Mouse (Mus musculus) forebrain, embryonic 16.5 days (tissue): Measurements from ENCODE around the gene Ercc6l2. TPM values are rescaled to one million over a fixed set of nuclear protein-coding genes. Genes with fewer than 3 reads are reported as not detected.
"Not testable (repeated sequence)": the region's sequence is repeated elsewhere in the genome, so short reads cannot be mapped to it uniquely, and the experiment has no call there.

Source experiments
- ATAC-seq: fragments of 200-750 bp; cut with Nextera tagmentation; 2 replicates; pipeline ENCODE4 v1.8.0; 2017; ENCODE audit warnings: mild to moderate bottlenecking, moderate library complexity
- H3K27ac ChIP-seq: fragments of 300-500 bp; sonication (generic); 2 replicates; pipeline ENCODE4 v1.5.1; 2014; ENCODE audit warnings: low read length, control low read depth
- H3K27me3 ChIP-seq: fragments of 300-500 bp; sonication (generic); replicated peaks from 2 replicates; pipeline ENCODE4 v1.6.1; 2014; ENCODE audit warnings: low read length; ENCODE audit not compliant: control insufficient read depth, insufficient read depth
- H3K36me3 ChIP-seq: fragments of 300-500 bp; sonication (generic); 2 replicates; pipeline ENCODE4 v1.6.1; 2014; ENCODE audit not compliant: control insufficient read depth, insufficient read depth
- H3K4me1 ChIP-seq: fragments of 300-500 bp; sonication (generic); replicated peaks from 2 replicates; pipeline ENCODE4 v1.6.1; 2014; ENCODE audit warnings: low read length; ENCODE audit not compliant: control insufficient read depth, insufficient read depth
- H3K4me2 ChIP-seq: fragments of 300-500 bp; sonication (generic); 2 replicates; pipeline ENCODE4 v1.6.1; 2014; ENCODE audit warnings: mild to moderate bottlenecking, low read length, control low read depth
- H3K4me3 ChIP-seq: fragments of 300-500 bp; sonication (generic); replicated peaks from 2 replicates; pipeline ENCODE4 v1.5.1; 2014; ENCODE audit warnings: mild to moderate bottlenecking, low read length, control low read depth
- H3K9ac ChIP-seq: fragments of 300-500 bp; sonication (generic); replicated peaks from 2 replicates; pipeline ENCODE4 v1.6.1; 2014; ENCODE audit warnings: low read depth, low read length, control low read depth
- H3K9me3 ChIP-seq: fragments of 300-500 bp; sonication (generic); 2 replicates; pipeline ENCODE4 v1.6.1; 2016; ENCODE audit warnings: low read length; ENCODE audit not compliant: control insufficient read depth
- WGBS: fragments of 180-500 bp; shearing (Covaris S2); extraction: QIAGEN DNeasy Blood & Tissue Kit; methylation state at CpG from one replicate; pipeline ENCODE4 v1.1.7; 2014; 5-methylcytosine and 5-hydroxymethylcytosine counted together
- polyA plus RNA-seq: library from polyadenylated mRNA; unstranded; fragments of >200 nt; fragmentation: Nextera tagmentation; extraction: Ambion mirVana; gene quantifications from 2 replicates; pipeline ENCODE4 v1.2.1, GENCODE M21; 2015

Ercc6l2 gene
- polyA plus RNA-seq, 1 experiment from 2014 or later = 14.9 TPM

- peak; percentile 43 for ATAC-seq
- Histone ChIP-seq H3K4me2 (peak overlapping the region; percentile 12), H3K9me3 (no peaks in the 10 kb centered on the region), H3K9ac (no peak overlapping the region), H3K4me1 (peaks cover 25% of the 10 kb centered on the region), H3K27me3 (no peaks in the 10 kb centered on the region), H3K36me3 (no peaks in the 10 kb centered on the region), H3K4me3 (no peak overlapping the region), H3K27ac (peak overlapping the region; percentile 65)
- 3% methylated on average over 9 of the region's 11 CpGs for WGBS
These were observed 103.0 kb downstream of the Ercc6l2 start for GRCm38 (mm10) chr13:63917776-63918621.

DNA sequence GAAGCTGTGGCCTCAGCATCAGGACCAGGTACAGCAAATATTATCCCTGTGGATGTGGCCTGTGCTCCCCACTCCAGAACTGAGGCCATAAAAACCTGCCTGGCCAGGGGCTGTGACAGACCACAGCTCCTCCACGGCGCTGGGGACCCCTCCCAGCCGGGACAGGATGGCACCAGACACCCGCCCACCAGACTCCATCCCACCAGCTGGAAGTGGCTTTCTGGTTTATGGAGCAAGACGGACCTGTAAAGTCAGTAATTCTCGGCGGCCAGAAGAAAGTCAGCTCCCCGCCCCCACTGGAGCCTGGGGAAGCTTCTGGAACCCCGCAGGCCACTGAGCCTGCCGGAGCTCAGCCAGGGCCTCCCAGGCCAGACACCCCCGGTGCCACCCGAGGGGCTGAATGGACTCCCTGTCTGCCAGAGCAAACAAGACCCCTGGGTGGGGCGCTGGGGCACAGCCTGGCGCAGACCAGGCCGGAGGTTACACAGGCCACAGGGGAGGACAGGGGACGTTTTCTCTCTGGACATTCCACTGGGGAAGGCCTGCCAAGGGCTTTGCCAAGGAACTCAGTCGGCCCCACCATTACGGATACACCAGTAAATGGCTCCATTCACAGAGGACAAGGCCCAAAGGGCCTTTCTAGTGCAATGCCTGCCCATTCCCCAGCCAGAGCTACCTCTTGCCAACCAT, 103.8 kb downstream of the Ercc6l2 start:
- Histone ChIP-seq H3K27me3 (no peaks in the 10 kb centered on the region), H3K9ac (no peak overlapping the region), H3K4me2 (0 out of 2 replicates have a peak overlapping the region, but pooled peaks have one; percentile 12), H3K4me3 (no peak overlapping the region), H3K36me3 (no peaks in the 10 kb centered on the region), H3K4me1 (peaks cover 25% of the 10 kb centered on the region), H3K27ac (peak overlapping the region; percentile 65), H3K9me3 (no peaks in the 10 kb centered on the region)
- peak; percentile 73 for ATAC-seq
- 43% methylated on average over 18 of the region's 18 CpGs for WGBS

DNA sequence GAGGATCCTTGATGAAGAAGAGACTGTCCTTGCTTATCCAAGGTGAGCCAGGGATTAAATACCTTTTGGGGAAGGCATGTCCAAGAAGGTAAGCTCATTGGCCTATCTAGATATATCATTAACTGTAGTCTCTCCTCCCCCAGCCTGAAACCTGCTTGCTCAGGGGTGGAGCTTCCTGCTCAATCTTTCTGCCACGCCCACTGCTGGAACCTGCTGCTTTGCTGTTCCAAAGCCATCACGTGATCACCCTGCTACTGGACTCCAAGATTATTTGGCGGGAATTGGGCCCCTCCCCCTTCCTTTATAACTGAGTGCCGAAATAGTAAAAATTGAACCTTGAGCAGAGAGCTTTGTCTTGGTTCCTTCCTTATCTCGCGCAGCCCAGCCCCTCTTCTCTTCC, 109.0 kb downstream of the Ercc6l2 start:
- not testable (repeated sequence) for H3K4me1 ChIP-seq, H3K9me3 ChIP-seq, H3K27me3 ChIP-seq, H3K9ac ChIP-seq, H3K4me3 ChIP-seq, H3K27ac ChIP-seq, ATAC-seq, H3K36me3 ChIP-seq, H3K4me2 ChIP-seq
- 78% methylated on average over 1 of the region's 6 CpGs for WGBS

- Histone ChIP-seq H3K27me3 (no peaks in the 10 kb centered on the region), H3K4me1 (peaks cover 12% of the 10 kb centered on the region), H3K9me3 (no peaks in the 10 kb centered on the region), H3K4me3 (no peak overlapping the region), H3K27ac (no peak overlapping the region), H3K4me2 (no peak overlapping the region), H3K9ac (no peak overlapping the region), H3K36me3 (no peaks in the 10 kb centered on the region)
- WGBS = 86% methylated on average over 4 of the region's 4 CpGs
- ATAC-seq = no peak
These were observed 112.3 kb downstream of the Ercc6l2 start for GRCm38 (mm10) chr13:63927326-63927725.

DNA sequence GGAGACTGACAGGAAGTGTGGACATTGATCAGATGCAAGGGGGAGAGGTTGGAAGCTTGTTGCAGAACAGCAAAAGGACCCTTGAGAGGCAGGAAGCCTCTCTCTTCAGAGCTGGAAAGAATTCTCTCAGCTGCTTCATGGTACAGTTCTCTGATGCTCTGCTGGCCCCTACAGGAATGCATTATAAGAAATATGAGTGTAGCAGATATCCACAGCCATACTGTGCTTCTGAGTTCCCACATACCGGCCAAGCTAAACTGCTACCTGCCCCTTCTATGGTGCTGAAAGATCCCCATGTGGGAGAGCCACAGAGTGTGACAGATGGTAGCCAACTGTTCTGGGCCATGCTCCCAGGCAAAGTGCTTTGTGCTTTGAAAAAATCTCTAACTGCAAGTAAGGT, 114.3 kb downstream of the Ercc6l2 start:
- H3K36me3 ChIP-seq = no peaks in the 10 kb centered on the region
- H3K4me3 ChIP-seq = no peak overlapping the region
- no peak overlapping the region for H3K27ac ChIP-seq
- peak; percentile 88 for ATAC-seq
- peaks cover 12% of the 10 kb centered on the region for H3K4me1 ChIP-seq
- no peak overlapping the region for H3K4me2 ChIP-seq
- peaks cover 3% of the 10 kb centered on the region; the same call in 1 of the 2 replicates for H3K27me3 ChIP-seq
- no peaks in the 10 kb centered on the region for H3K9me3 ChIP-seq
- 45% methylated on average over 1 of the region's 1 CpGs for WGBS
- no peak overlapping the region for H3K9ac ChIP-seq

DNA sequence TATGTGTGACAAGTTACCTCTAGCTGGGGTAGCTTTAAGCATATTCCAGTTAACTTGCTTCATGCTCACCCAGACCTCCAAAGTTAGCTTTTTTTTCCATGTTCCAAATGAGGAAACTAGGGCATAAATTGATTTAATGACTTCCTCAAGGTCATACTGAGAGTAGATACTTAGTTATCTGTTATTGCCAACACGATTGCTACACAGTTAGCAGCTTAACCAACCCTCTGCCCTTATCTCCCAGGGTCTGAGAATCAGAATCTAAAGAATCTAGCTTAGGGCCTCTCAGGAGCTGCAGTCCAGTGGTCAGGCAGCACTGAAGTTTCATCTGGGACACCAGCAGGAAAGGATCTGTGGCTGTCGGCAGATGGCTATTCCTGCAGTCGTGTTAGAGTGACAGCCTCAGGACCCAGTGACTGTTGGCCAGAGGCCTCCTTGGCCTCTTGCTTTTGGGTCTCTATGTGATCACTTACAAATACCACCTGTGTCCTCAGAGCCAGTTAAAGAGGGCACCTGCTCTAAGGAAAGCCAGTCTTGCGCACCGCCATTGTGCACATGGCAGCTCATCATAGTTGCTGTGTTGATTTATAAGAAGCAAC, 115.0 kb downstream of the Ercc6l2 start:
- 81% methylated on average over 5 of the region's 5 CpGs for WGBS
- H3K4me2 ChIP-seq = no peak overlapping the region
- H3K36me3 ChIP-seq = no peaks in the 10 kb centered on the region
- peaks cover 3% of the 10 kb centered on the region; the same call in 1 of the 2 replicates for H3K27me3 ChIP-seq
- H3K4me3 ChIP-seq = no peak overlapping the region
- peaks cover 12% of the 10 kb centered on the region for H3K4me1 ChIP-seq
- no peaks in the 10 kb centered on the region for H3K9me3 ChIP-seq
- no peak for ATAC-seq
- no peak overlapping the region for H3K9ac ChIP-seq
- no peak overlapping the region for H3K27ac ChIP-seq

- H3K27ac ChIP-seq = no peak overlapping the region
- H3K9me3 ChIP-seq = no peaks in the 10 kb centered on the region
- H3K4me3 ChIP-seq = no peak overlapping the region
- WGBS = 69% methylated on average over 10 of the region's 10 CpGs
- peaks cover 3% of the 10 kb centered on the region; the same call in 1 of the 2 replicates for H3K27me3 ChIP-seq
- no peaks in the 10 kb centered on the region for H3K36me3 ChIP-seq
- H3K4me1 ChIP-seq = peaks cover 12% of the 10 kb centered on the region
- no peak for ATAC-seq
- H3K4me2 ChIP-seq = no peak overlapping the region
- H3K9ac ChIP-seq = no peak overlapping the region
These were observed 115.5 kb downstream of the Ercc6l2 start for GRCm38 (mm10) chr13:63930525-63930924.

- H3K9ac ChIP-seq = no peak overlapping the region
- H3K4me2 ChIP-seq = no peak overlapping the region
- no peaks in the 10 kb centered on the region for H3K9me3 ChIP-seq
- peaks cover 3% of the 10 kb centered on the region; the same call in 1 of the 2 replicates for H3K27me3 ChIP-seq
- no peaks in the 10 kb centered on the region for H3K36me3 ChIP-seq
- no peak overlapping the region for H3K27ac ChIP-seq
- H3K4me1 ChIP-seq = no peaks in the 10 kb centered on the region
- no peak for ATAC-seq
- 91% methylated on average over 9 of the region's 9 CpGs for WGBS
- no peak overlapping the region for H3K4me3 ChIP-seq
These were observed 121.3 kb downstream of the Ercc6l2 start for GRCm38 (mm10) chr13:63936369-63936768.

GRCm38 (mm10) chr13:63940257-63940656, 125.2 kb downstream of the Ercc6l2 start:
- Histone ChIP-seq H3K4me1 (peaks cover 4% of the 10 kb centered on the region; the same call in 1 of the 2 replicates), H3K9ac (no peak overlapping the region), H3K9me3 (no peaks in the 10 kb centered on the region), H3K4me2 (no peak overlapping the region), H3K27ac (no peak overlapping the region), H3K27me3 (no peaks in the 10 kb centered on the region), H3K4me3 (no peak overlapping the region), H3K36me3 (no peaks in the 10 kb centered on the region)
- no peak for ATAC-seq
- WGBS = 89% methylated on average over 1 of the region's 1 CpGs
